Mouse (Mus musculus) ZHBTc4 (cell line): Measurements from ENCODE around the gene Slc1a3.
A peak's percentile ranks its signal among the peaks of the same experiment; 100 is the strongest.
"Not testable (repeated sequence)": the region's sequence is repeated elsewhere in the genome, so short reads cannot be mapped to it uniquely, and the experiment has no call there.

Source experiments
- DNase-seq: peaks from one replicate; pipeline ENCODE4 v3.0.0-alpha.2; 2011; ENCODE audit warnings: low read depth, low spot score

Gene Slc1a3

DNA sequence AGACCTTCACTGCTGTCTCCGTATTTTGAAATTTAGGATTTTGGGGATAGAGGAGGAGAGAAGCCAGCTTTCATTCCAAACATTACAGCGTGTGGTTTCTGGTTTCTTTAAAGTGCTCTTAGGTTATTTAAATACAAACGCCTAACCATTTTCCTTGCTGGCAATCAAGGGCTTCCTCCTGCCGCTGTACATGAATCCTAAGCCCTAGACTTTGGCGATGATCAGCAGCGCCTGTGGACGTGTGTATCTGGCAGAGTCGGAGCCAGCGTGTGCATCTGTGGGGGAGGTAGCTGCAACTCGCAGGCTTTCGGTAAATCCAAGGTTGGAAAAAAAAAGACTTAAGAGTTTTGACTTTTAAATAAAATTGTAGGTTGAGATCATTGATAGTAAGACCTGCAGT, 986 bp downstream of the Slc1a3 start:
- DNase-seq, result peak; percentile 29

DNA sequence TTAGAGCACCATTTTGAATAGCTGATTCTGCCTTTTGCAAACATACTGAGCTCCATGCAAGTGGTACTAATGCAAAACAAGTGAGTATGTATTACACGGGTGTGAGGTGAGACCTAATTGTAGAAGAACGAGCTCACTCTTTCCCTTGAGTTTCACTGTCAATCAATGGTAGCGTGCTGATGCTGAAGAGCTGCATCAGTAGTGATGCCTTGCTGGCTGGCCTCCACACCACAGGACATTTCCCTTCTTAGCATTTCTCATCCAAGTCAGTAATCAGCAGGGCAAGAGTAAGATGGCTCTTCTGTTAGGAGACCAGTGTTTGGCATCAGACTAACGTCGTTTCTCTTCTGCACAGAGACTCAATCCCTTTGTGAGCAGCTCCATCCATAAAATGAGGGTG, 4.0 kb downstream of the Slc1a3 start:
- no peak for DNase-seq

DNA sequence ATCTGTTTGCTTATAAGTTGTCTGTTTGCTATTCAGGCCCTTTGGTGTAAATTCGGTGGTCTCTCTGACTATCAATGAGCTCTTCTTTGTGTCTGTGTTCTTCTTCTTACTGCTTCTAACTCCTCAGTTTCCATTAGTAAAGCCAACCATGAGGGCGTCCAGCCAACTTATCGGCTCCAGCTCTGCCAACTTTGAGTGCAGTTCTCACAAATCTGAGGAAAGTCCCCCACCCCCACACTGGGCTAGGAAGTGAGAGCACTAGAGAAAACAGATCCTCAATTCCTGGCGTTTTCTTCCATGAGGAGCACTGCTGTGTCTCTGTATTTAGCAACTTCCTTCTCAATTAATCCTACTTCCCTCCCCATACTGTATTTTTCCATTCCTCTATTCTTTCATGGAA, 4.4 kb downstream of the Slc1a3 start:
- no peak for DNase-seq

DNA sequence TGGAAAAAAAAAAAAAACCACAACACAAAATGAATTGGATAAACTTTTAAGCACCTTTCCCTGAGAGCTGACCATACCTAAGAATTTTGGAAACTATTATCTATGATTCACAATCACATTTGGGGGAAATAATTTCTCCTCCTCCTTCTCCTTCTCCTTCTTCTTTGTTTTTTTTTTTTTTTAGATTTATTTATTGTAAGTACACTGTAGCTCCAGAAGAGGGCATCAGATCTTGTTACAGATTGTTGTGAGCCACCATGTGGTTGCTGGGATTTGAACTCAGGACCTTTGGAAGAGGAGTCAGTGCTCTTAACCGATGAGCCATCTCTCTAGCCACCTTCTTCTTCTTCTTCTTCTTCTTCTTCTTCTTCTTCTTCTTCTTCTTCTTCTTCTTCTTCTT, 5.0 kb downstream of the Slc1a3 start:
- DNase-seq, result not testable (repeated sequence)

DNA sequence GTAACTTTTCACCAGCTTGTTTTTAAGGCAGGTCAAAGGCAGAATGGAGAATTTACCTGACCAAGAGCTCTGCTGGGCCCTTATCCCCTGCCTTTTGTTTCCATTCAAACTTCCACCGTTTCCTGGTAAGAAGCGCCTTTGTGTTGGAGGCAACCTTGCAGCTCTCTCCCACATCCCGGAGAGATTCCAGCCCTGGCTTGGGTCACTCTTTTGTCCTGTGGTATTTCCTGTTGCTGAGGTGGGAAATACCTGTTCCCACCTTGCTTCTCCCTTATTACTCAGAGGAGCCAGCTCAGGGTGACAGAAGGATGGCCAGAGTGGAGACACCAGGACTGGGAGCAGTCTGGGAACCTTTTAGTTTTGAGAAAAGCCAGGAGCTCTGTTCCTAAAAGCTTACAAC, 12.6 kb downstream of the Slc1a3 start:
- peak; percentile 83 for DNase-seq

DNA sequence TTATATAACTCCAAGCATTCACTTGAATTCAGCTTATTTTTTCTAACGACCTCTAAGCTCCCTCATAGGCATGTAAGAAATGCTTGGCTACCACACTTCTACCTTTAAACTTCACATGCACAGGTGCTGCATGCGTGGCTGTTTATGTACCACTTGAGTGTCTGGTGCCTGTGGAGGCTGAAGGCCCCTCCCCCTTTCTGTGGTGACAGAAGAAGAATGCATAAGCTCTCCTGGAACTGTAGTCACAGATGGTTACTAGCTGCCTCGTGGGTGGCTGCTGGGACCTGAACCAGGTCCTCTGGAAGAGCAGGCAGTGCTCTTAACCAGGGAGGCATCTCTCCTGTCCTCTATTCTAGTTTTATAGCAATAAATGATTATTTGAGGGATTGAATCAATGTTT, 13.1 kb downstream of the Slc1a3 start:
- DNase-seq, result peak; percentile 60

DNA sequence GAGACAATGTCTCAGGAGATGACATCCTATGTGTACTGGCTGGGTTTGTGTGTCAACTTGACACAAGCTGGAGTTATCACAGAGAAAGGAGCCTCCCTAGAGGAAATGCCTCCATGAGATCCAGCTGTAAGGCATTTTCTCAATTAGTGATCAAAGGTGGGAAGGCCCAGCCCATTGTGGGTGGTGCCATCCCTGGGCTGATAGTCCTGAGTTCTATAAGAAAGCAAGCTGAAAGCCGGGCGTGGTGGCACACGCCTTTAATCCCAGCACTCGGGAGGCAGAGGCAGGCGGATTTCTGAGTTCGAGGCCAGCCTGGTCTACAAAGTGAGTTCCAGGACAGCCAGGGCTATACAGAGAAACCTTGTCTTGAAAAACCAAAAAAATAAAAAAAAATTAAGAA, 20.4 kb downstream of the Slc1a3 start:
- DNase-seq, result peak; percentile 62

DNA sequence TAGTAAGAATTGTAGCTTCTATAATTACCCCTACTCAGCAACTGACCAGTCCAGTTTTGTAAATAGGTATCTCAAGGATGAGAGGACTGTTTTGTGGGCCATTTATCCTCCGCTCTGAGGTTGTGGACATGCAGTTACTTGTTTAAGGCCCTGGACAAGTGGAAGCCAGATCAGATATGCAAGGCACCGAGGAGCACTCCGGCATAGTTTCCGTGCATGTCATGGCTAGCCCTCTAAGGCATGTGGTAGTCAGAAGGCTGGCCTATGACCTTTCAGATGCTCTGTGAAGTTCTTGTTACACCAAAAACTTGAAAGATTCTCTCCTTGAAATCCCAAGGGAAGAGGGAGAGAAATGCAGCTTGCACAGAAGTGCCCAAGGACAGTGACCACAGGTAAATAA, 23.7 kb downstream of the Slc1a3 start:
- DNase-seq, result no peak

DNA sequence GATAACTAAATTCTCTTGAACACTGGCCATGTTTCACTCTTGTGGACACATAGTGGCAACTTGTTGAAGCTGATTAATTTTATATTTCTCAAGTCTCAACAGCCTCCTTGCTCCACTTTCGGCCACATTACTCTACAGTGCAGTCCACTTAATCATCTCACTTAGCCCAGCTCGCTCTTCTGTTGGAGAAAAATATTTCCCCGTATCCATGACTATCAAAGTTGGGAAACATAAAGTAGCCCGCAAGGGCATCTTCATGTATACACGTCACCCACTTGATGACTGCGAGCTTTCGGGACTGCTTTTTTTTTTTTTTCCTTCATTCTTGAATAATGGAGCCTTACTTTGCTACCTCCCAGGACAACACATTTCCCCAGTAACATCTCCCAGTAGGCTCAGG, 25.1 kb downstream of the Slc1a3 start:
- DNase-seq, result no peak

DNA sequence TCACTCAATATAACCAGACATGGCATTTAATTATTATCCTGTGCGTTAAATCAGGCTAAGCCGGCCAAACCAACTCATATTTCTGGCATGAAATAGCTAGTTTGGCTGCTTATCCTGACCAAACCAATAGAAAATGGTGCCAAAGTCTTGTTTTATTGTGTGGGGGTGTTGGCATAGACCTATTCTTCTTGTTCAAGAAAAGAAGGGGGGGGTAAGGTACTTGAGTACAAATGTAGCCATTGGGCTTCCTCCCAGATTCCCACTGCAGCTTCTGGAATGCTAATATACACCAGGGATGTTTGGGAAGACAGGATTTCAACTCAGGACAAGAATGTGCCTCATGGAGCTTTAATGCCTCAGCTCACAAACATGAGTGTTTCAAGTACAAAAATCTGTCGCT, 26.3 kb downstream of the Slc1a3 start:
- DNase-seq, result no peak

DNA sequence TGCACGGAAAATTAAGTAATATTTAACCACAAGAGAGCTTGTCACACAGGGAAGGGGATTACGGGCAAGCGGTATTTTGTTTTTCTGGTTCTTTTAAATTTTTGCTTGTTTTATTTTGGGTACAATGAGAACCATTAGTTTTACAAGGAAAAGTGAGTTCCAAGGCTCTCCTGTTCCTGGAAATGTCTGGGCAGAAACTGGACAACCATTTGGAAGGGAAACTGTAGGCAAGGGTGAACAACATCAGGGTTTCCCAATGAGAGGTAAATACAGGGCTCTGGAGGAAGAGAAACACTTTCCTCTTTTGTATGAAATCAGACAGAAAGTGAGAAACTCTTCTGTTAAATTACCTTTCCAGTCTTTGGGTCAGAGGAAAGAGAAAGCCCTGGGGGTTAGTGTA, 27.7 kb downstream of the Slc1a3 start:
- DNase-seq, result no peak

DNA sequence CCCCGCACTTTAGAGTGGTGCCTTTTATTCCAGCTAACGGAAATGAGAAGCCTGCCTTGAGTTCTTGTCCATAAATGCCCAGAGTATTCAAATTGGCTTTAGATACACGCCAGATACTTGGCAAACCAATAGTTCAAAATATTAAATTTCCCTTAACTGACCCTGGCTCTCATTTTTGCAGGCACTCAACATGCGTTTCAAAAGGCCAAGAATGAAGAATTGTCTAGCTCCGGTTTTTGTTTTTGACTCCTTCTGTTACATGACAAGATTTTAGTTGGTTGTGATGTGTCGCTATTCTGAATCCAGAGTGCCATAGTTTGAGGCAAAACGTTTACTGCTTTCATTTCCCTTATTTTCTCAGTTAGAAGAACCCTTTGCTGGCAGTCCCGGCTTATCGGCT, 28.1 kb downstream of the Slc1a3 start:
- DNase-seq, result no peak

DNA sequence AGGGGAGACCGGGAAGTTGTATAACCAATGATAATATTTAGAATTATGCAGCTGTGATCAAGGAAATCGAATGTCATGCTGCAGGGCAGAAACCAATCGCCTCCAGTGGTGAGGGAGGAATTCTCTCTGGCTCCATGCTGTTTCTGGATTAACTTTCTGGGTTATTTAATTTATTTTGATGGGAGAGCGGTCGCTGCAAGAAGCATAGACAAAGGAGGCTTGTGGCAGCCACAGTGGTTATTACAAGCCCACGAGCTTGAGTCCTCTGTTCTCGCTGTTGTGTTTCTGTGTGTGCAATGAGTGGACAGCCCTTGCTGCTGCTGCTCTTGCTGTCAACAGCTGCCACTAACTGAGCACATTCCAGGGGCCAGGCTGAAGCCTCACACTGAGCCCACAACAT, 28.6 kb downstream of the Slc1a3 start:
- DNase-seq, result no peak

DNA sequence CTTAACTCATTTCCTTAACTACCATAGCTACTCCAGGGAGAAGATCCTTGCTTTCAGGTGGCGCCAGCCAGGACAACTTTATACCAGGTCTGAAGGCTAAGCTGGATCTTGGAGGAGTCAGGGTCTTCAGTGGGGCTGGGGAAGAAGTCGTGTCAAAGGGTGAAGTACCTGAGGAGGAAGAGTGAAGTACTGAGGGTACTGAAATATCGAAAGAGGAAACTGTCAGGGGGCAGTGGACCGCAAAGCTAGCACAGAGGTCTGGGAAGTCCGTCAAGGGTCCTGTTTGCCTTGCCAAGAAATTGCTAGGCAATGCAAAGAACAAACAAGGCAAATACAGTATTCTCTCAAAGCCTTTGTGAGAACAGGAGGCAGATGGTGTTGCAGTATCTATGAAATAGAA, 29.6 kb downstream of the Slc1a3 start:
- DNase-seq, result no peak

DNA sequence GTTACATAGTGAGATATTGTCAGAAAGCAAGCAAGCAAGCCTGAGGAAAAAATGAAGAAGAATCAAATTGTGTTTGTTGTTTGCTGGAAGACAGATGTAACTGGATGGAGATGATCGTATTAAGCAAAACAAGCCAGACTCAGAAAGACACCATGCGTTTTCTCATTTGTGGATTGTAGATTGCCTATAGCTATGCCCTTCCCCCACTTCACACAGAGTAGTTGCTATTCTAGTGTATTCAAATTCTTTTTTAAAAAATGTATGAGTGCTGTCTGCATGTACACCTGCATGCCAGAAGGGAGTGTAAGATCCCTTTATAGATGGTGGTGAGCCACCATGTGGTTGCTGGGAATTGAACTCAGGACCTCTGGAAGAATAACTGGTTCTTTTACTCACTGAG, 33.6 kb downstream of the Slc1a3 start:
- DNase-seq, result no peak

DNA sequence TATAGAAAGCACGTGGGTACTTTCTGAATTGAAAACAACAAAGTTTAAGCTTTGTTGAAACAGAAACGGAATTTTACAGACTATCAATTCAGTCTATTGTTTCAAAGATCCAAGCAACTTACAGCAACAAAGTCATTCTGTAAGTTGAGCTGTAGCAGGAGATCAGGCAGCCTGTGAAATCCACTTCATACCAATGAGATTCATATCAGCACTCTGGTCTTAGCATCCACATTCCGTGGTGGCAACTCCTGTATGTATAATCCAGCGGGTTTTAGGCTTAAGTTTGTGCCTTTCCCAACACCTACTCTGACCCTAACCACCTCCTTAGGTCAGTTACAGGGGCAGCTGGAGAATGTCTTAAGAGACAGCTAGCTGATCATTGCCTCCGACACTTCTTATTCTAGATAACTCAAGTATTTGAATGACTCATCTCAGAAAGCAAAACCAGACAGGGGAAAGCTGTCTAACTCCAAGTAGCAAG, 34.3 kb downstream of the Slc1a3 start:
- no peak for DNase-seq

DNA sequence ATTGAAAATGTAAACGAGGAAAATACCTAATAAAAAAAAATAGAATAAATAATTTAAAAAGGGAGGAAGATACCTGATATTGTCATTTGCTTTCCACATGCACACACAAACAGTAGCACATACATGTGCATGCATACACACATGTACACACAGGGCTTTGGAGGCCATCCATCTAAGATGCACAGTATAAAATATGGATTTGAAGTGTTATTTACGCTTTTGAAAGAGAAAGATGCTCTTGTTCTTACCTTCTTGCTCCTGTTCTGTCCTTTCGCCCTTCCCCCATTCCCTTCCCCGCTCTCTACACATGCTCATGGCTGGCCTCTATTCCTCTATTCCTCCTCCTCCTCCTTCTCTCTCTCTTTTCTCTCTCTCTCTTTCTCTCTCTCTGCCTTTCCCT, 34.9 kb downstream of the Slc1a3 start:
- DNase-seq, result no peak

DNA sequence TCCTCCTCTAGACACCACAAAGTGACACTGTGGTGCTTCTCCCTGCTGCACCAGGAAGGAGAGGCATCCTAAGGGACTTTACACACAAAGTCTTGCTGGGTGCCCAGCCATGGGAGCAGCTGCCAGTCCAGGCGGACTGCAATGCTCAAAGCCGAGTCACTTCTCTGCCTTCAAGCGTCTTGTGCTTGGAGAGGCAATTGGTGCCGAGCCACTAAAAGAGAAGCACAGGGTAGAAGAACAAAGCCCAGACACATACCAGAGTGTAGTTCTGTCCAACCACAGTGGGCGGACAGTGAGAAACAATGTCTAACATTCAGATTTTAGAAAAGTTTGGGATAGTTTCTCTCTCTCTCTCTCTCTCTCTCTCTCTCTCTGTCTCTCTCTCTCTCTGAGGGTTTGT, 38.0 kb downstream of the Slc1a3 start:
- DNase-seq, result no peak

DNA sequence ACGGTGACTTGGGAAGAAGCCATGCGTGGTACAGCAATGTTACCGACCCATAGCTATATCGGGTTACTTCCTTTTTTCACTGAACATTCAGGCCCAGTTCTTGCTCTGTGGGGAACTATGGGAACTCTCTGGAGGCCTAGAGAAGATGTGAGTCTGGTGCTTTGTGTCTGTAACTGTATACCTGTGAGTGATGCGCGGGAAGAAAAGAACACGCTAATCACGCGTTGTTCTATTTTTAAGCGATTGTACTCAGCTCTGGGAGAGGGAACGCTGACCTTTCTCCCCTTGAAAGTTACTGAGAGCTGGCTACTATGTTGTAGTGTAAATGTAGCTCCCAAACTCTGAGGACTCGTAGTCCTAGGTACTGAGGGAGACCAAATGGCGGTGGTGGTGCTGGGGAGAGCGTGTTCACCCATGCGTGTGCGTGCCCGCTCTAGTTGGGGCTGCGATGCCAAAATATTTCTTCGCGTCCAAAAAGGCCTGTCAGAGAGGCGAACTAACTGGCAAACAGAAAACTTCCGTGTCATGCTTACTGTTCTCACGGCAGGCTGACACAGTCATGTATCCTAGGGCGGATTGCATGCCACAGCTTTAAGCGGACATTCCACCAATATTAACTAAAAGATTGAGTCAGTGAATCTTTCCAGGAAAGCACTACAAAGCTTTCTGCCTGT, 42.6 kb downstream of the Slc1a3 start:
- peak; percentile 18 for DNase-seq

DNA sequence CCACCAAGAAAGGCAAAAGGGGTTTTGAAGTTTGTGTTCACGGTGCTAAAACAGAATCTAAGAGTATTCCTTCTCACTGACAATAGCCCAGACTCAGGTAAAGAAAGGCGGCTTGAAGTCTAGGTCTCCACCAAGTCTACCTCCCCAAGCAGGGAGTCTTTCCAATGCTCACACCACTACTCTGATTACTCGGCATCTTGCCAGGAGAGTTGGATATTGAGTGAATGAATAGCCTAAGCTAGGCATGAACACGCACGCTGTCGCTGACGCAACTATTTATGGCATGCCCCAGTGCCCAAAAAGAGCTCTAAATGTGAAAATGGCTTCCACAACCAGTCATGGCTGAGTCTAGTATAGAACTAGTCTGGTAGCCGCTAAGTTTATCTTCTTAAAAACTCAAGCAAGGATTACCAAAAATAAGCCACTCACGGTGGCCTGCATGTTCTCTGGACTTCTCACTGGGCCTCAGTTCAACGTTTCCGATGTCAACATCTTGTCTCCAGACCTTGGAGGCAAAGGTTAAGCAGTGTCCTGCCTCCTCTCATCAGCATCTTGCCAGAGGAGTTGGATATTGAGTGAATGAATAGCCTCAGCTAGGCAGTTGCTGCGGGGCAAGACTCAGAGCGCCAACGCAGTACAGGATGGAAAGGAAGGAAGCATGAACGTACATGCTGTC, 44.8 kb downstream of the Slc1a3 start:
- no peak for DNase-seq

DNA sequence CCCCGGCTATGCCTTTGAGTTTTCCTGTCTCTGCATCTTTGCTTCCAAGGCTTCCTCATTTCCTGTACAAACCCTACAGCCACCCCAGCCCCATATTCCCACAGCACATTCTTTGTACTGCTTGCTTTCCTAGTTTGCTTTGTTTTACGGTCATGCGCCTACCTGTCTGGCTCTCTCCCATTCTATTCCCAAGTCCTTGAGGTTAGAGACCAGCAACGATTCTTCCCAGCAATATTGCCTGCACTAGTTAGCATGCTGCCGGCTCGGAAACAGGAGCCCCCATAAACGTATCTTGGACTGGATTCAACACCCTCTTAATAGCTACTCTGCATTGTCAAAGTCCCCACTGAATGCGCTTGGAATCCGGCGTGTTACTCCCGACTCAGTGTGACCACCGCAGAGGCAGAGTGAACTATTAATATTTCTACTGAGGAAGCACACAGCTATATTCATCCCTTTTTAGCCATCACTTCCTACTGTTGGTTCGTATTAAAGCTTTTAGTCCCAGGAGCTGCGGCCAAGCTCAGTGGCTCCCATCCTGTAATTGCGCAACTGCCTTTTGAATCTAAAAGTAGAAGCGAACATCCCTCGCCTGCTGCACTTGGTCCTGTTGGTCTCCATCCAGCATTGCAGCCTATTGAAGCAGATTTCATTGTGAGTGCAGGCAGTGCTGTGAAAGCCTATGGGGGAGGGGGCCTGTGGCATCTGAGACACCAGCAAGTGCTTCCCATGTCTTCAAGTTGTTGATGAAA, 47.0 kb downstream of the Slc1a3 start:
- peak; percentile 23 for DNase-seq

DNA sequence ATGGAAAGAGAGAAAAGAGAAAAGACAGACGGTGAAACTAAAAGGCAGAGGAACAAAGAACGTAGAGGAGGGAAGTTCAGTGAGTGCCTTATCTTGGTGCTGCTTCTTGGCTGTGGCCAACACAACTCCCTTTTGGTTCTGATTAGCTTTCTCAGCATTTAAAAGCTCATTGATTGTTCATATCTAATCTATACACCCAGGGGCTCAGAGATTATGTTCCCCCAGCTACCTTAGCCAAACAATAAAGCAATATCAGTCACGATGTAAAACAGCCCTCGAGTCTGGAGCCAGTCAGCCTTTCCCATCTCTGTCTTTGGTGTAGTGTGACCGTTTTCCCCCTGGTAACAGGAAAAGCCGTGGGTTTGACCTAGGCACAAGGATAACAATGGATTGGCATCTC, 48.7 kb downstream of the Slc1a3 start:
- no peak for DNase-seq

DNA sequence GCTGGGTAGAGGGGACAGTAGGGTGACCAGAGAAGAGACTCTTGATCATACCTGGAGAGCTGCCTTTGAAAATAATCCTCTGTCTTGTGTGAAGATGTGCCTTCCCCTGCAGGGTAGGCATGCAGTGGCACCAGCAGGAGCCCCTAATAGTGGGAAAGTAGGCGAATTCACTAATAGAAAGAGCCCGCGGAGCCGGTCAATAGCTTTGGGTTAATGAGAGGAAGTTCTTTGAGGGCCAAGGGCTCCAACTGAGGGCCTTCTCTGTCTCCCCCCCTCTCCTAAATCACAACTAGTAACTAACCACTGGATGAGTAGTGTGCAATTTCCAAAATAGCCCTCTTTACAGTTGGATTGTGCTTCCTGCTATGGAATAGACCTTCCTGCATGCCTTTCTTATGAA, 50.6 kb downstream of the Slc1a3 start:
- DNase-seq, result no peak
